Mouse (Mus musculus) MEL (cell line): ENCODE measurements around the gene Vtn.

ENCODE experiments used
- GABPA ChIP-seq: IDR thresholded peaks from 2 replicates; pipeline ENCODE4 v1.6.1; 2012; ENCODE audit warnings: low read depth, mild to moderate bottlenecking, inconsistent platforms, low read length, improper control_type of control experiment, moderate library complexity
- MAFK ChIP-seq: IDR thresholded peaks from 2 replicates; pipeline ENCODE4 v1.6.1; 2011; ENCODE audit warnings: low read depth, mild to moderate bottlenecking, low read length, improper control_type of control experiment, borderline replicate concordance
- MAX ChIP-seq: IDR thresholded peaks from 2 replicates; pipeline ENCODE4 v1.6.1; 2011; ENCODE audit warnings: low read length, improper control_type of control experiment
- POLR2A ChIP-seq, 2 experiments: IDR thresholded peaks; 2 replicates each; pipeline ENCODE4 v1.6.1; 2011 to 2012; ENCODE audit warnings: low read length in 2 of 2, mild to moderate bottlenecking in 2 of 2, control low read depth in 1 of 2, improper control_type of control experiment in 1 of 2, low read depth in 1 of 2, moderate library complexity in 1 of 2; ENCODE audit not compliant: control insufficient read depth in 1 of 2, insufficient read depth in 1 of 2, poor library complexity in 1 of 2
- POLR2AphosphoS2 ChIP-seq: IDR thresholded peaks from 2 replicates; pipeline ENCODE4 v1.6.1; 2011; ENCODE audit warnings: low read length, improper control_type of control experiment
- TCF12 ChIP-seq: IDR thresholded peaks from 2 replicates; pipeline ENCODE4 v1.6.1; 2014; ENCODE audit warnings: low read depth, mild to moderate bottlenecking, inconsistent platforms, low read length, improper control_type of control experiment, moderate library complexity

GRCm38 (mm10) chr11:78521880-78522279 is 23.0 kb downstream of the Vtn start:
- TF ChIP-seq POLR2A (IDR thresholded peaks at IDR 0.05; ENCODE audit: control insufficient read depth in 1 of 2, insufficient read depth in 1 of 2, low read depth in 1 of 2, low read length in 2 of 2, poor library complexity in 1 of 2) (no peak), MAX (no peak), GABPA (no peak), TCF12 (no peak), MAFK (no peak), POLR2AphosphoS2 (no peak)
